Mouse (Mus musculus): ENCODE measurements around the gene Scml4. TPM values are rescaled to one million over a fixed set of nuclear protein-coding genes. Genes with fewer than 3 reads are reported as not detected.
A peak's percentile ranks its signal among the peaks of the same experiment; 100 is the strongest.

Gene Scml4
- polyA plus RNA-seq, 1 experiment from 2014 or later: 9.6 TPM

DNA sequence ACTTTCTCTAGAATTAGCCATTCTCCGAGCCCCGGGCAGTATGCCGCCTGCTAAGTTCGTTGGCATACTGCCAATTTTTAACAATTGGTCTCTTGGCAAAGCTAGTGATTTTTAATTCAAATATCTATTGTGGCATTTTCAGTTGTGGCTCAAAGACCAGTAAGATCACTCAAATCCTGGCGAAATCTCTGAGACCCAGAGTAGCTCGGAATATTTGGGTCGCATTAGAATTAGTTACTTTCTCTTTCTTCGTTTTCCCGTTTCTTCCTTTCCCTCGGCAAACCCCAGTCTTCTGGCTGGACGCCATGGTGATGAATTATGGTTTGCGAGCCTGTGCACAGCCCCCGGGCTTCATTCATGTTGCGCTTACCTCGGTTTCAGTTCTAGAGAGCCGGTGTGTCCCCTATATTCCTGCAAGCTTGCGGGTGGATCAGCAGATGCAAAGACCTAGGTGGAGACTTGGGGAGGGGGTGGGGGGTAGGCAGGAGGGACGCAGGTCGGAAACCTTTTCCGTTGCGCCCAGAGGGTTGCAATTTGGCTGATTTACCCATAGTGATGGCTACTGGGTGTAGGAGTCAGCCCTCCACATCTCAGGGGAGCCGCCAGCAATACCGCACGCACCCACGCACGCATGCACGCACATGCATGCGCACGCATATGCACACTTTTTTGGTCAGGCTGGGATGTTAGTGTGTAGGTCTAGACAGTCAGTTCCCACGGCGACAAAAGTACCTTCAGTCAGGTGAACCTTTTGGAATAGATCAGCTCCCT, 3.6 kb downstream of the Scml4 start:
- WGBS: 27% methylated on average over 31 of the region's 31 CpGs
- Histone ChIP-seq H3K9me3 (no peaks in the 10 kb centered on the region), H3K4me1 (peaks cover 53% of the 10 kb centered on the region), H3K4me3 (peak overlapping the region; percentile 31), H3K27ac (replicated peaks) (peak overlapping the region; percentile 53), H3K27me3 (peaks cover 8% of the 10 kb centered on the region; the same call in 1 of the 2 replicates), H3K36me3 (no peaks in the 10 kb centered on the region), H3K4me2 (replicated peaks) (peak overlapping the region; percentile 53), H3K9ac (replicated peaks) (peak overlapping the region; percentile 14; the same call in 1 of the 2 replicates)
- ATAC-seq (replicated peaks): peak; percentile 41

DNA sequence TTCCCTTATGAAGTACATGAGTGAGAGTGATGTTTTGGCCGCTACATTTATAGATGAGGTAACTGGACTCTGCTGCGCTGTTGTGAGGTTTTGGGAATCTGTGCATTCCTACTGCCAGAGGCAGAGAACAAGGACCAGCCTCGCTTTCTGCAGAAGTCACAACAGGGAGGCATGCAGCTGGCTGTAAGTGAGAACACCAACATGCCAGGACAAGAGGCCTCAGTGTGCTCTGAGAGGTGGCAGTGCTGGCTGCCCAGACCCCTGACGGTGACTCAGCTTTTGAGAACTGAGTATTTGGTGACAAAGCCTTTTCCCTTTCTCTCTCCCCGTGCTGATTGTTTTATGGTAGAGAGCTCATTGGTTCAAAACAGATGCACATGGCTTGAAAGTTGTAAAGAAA, 4.5 kb downstream of the Scml4 start:
- Histone ChIP-seq H3K4me2 (replicated peaks) (peak overlapping the region; percentile 53), H3K36me3 (no peaks in the 10 kb centered on the region), H3K27me3 (peaks cover 8% of the 10 kb centered on the region; the same call in 1 of the 2 replicates), H3K27ac (replicated peaks) (peak overlapping the region; percentile 53; the same call in 1 of the 2 replicates), H3K9ac (replicated peaks) (no peak overlapping the region), H3K4me3 (no peak overlapping the region), H3K9me3 (no peaks in the 10 kb centered on the region), H3K4me1 (peaks cover 48% of the 10 kb centered on the region)
- ATAC-seq (replicated peaks): no peak
- WGBS: 33% methylated on average over 5 of the region's 5 CpGs

DNA sequence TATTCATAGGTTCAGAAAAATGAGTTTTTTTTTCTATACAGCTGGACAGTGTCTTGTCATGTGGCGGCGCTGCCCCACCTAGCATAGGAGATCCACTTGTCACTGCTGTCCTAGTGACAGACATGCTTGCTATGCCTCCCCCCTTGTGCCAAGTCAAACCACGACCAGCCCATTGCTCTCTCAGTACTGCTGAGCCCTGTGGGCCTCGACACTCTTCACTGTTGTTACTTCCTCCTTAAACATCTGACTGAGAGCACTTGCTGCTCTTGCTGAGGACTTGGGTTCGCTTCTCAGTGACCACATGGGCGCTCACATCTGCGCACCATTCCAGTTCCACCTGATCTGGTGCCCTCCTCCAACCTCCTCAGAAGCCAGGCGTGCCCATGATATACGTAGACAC, 8.2 kb downstream of the Scml4 start:
- Histone ChIP-seq H3K9ac (replicated peaks) (no peak overlapping the region), H3K4me1 (peaks cover 36% of the 10 kb centered on the region), H3K27me3 (no peaks in the 10 kb centered on the region), H3K4me2 (replicated peaks) (no peak overlapping the region), H3K4me3 (no peak overlapping the region), H3K27ac (replicated peaks) (no peak overlapping the region), H3K36me3 (no peaks in the 10 kb centered on the region), H3K9me3 (no peaks in the 10 kb centered on the region)
- 92% methylated on average over 9 of the region's 9 CpGs for WGBS
- ATAC-seq (replicated peaks): no peak

- no peak for ATAC-seq (replicated peaks)
- Histone ChIP-seq H3K4me1 (peaks cover 27% of the 10 kb centered on the region), H3K36me3 (no peaks in the 10 kb centered on the region), H3K4me2 (replicated peaks) (no peak overlapping the region), H3K4me3 (no peak overlapping the region), H3K9ac (replicated peaks) (no peak overlapping the region), H3K27me3 (no peaks in the 10 kb centered on the region), H3K27ac (replicated peaks) (no peak overlapping the region), H3K9me3 (no peaks in the 10 kb centered on the region)
- WGBS: 81% methylated on average over 6 of the region's 6 CpGs
Measured at GRCm38 (mm10) chr10:42869467-42869866, 9.3 kb downstream of the Scml4 start.

- Histone ChIP-seq H3K4me1 (peaks cover 20% of the 10 kb centered on the region), H3K4me3 (no peak overlapping the region), H3K9ac (replicated peaks) (no peak overlapping the region), H3K9me3 (no peaks in the 10 kb centered on the region), H3K36me3 (no peaks in the 10 kb centered on the region), H3K27me3 (no peaks in the 10 kb centered on the region), H3K27ac (replicated peaks) (peak overlapping the region; percentile 87), H3K4me2 (replicated peaks) (no peak overlapping the region; the same call in 1 of the 2 replicates)
- ATAC-seq (replicated peaks): peak; percentile 93
- 30% methylated on average over 15 of the region's 15 CpGs for WGBS
Measured at GRCm38 (mm10) chr10:42872269-42873010, 12.3 kb downstream of the Scml4 start.

DNA sequence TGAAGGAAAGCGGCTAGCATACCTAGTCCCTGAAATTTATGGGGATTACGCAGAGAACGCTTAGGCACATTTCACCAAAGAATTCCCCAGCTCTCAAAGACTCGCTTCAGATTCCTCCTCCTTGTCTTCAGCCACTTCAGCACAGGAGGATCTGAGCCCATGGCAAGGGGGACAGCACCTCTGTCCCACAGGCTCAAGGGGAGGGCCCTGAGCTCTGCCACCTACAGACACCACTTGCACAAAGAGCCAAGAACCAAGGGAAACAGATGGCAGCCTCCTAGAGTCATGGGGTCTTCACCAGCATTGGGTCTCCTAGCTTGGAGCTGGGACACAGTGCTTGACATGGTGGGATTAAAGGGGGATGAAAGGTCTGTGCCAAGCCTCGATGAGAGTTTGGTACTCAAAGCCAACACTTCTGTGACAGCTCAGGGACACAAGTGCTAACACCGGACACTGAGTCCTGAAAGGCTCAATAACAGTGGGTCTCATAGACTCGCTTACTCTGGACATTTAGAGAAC, 13.0 kb downstream of the Scml4 start:
- Histone ChIP-seq H3K4me3 (no peak overlapping the region), H3K4me2 (replicated peaks) (no peak overlapping the region), H3K9me3 (no peaks in the 10 kb centered on the region), H3K4me1 (peaks cover 20% of the 10 kb centered on the region), H3K27ac (replicated peaks) (peak overlapping the region; percentile 87), H3K27me3 (no peaks in the 10 kb centered on the region), H3K36me3 (no peaks in the 10 kb centered on the region), H3K9ac (replicated peaks) (no peak overlapping the region)
- ATAC-seq (replicated peaks): peak; percentile 52
- WGBS: 23% methylated on average over 7 of the region's 7 CpGs

GRCm38 (mm10) chr10:42876172-42876571, 16.0 kb downstream of the Scml4 start:
- Histone ChIP-seq H3K27ac (replicated peaks) (no peak overlapping the region), H3K4me1 (peaks cover 20% of the 10 kb centered on the region), H3K27me3 (no peaks in the 10 kb centered on the region), H3K4me2 (replicated peaks) (no peak overlapping the region), H3K9me3 (no peaks in the 10 kb centered on the region), H3K36me3 (no peaks in the 10 kb centered on the region), H3K4me3 (no peak overlapping the region), H3K9ac (replicated peaks) (no peak overlapping the region)
- WGBS: 74% methylated on average over 5 of the region's 5 CpGs
- no peak for ATAC-seq (replicated peaks)

DNA sequence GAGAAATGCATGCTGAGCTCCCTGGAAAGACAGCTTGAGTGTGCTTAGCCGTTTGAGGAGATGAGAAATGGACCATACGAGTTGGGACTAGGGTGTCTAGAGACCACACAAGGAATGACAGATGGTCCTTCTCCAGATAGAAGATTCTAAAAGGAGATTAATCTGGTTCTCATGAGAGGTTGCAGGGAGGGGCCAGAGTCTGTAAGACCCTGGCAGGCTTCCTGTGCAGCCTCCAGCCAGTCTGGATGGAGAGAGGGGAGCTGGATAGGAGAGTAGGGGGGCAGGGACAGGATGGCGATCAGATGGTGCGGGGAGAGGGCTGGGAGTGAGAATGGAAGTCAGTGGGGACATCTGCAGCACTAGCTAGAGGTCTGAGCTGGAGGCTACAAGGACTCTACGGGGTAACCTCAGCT, 19.1 kb downstream of the Scml4 start:
- Histone ChIP-seq H3K27me3 (no peaks in the 10 kb centered on the region), H3K36me3 (no peaks in the 10 kb centered on the region), H3K4me1 (no peaks in the 10 kb centered on the region), H3K9me3 (no peaks in the 10 kb centered on the region), H3K9ac (replicated peaks) (no peak overlapping the region), H3K4me3 (no peak overlapping the region), H3K27ac (replicated peaks) (no peak overlapping the region), H3K4me2 (replicated peaks) (no peak overlapping the region)
- no peak for ATAC-seq (replicated peaks)
- 81% methylated on average over 5 of the region's 5 CpGs for WGBS

GRCm38 (mm10) chr10:42879682-42880081, 19.5 kb downstream of the Scml4 start:
- H3K4me2 ChIP-seq (replicated peaks): no peak overlapping the region
- H3K9me3 ChIP-seq: no peaks in the 10 kb centered on the region
- no peaks in the 10 kb centered on the region for H3K4me1 ChIP-seq
- H3K9ac ChIP-seq (replicated peaks): no peak overlapping the region
- no peaks in the 10 kb centered on the region for H3K27me3 ChIP-seq
- no peak overlapping the region for H3K27ac ChIP-seq (replicated peaks)
- 87% methylated on average over 5 of the region's 5 CpGs for WGBS
- no peak for ATAC-seq (replicated peaks)
- no peaks in the 10 kb centered on the region for H3K36me3 ChIP-seq
- no peak overlapping the region for H3K4me3 ChIP-seq

DNA sequence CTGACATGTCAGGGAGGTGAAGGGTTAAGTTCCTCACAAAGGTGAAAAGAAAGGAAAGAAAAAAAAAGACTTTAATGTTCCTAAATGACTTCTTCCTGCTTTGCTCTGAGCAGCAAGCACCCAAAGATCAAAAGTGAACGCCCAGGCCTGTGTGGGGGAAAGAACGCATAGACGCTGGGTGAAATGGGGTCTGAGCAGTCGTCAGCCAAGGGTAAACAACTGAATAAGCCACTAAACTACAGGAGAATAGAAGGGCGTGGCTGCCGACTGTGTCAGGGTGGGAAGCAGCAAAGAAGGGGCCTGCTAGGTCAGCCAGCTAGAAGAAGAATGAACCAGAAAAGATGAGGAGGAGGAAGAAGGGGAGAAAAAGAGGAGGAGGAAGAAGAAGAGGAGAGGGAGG, 26.9 kb downstream of the Scml4 start:
- no peaks in the 10 kb centered on the region for H3K36me3 ChIP-seq
- WGBS: 12% methylated on average over 6 of the region's 6 CpGs
- H3K4me1 ChIP-seq: peaks cover 4% of the 10 kb centered on the region

DNA sequence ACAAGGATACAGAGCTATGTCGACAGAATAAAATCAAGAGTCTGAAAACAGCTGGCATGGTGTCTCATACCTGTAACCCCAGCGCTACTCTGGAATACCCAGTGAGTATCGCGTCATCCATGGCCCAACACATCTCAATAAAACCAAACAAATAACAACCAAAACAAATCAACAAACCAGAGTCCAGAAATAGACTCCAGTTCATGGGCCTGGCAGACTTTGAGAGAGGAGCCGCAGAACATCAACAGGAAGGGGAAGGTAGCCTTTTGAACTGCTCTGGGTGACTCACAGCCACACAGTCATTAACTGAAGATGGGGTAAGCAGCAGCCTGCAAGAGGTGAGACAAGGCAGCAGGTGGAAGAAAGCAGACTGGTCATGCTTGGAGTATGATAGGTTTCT, 28.1 kb downstream of the Scml4 start:
- Histone ChIP-seq H3K36me3 (no peaks in the 10 kb centered on the region), H3K4me1 (peaks cover 4% of the 10 kb centered on the region), H3K4me2 (replicated peaks) (no peak overlapping the region), H3K4me3 (no peak overlapping the region), H3K27me3 (no peaks in the 10 kb centered on the region), H3K9me3 (no peaks in the 10 kb centered on the region), H3K27ac (replicated peaks) (no peak overlapping the region), H3K9ac (replicated peaks) (no peak overlapping the region)
- 90% methylated on average over 5 of the region's 5 CpGs for WGBS
- ATAC-seq (replicated peaks): no peak

More for the DNA sequence above, 26.9 kb downstream of the Scml4 start:
- H3K27me3 ChIP-seq: no peaks in the 10 kb centered on the region
- no peak overlapping the region for H3K27ac ChIP-seq (replicated peaks)
- no peak overlapping the region for H3K9ac ChIP-seq (replicated peaks)
- ATAC-seq (replicated peaks): no peak
- H3K4me3 ChIP-seq: no peak overlapping the region
- H3K9me3 ChIP-seq: no peaks in the 10 kb centered on the region
- H3K4me2 ChIP-seq (replicated peaks): no peak overlapping the region

DNA sequence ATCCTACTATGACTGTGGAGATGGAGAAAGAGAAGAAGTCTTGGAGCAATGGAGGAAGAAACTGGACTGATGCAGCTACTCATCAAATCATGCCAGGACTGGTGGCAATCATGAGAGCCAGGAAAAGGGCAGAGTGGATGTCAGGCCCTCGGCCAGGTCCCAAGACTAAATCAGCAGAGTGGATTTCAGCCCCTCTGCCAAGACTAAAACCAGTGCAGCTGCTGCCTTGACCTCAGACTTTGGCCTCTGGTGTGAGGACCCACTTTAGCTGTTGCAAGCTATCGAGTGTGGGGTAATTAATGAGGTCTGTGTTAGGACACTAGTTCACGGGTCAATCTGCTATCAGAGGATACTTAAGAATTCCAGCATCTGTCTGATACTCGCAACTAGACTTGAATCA, 30.2 kb downstream of the Scml4 start:
- Histone ChIP-seq H3K36me3 (no peaks in the 10 kb centered on the region), H3K27me3 (no peaks in the 10 kb centered on the region), H3K4me2 (replicated peaks) (no peak overlapping the region), H3K27ac (replicated peaks) (no peak overlapping the region), H3K9ac (replicated peaks) (no peak overlapping the region), H3K4me1 (peaks cover 4% of the 10 kb centered on the region), H3K4me3 (no peak overlapping the region), H3K9me3 (no peaks in the 10 kb centered on the region)
- ATAC-seq (replicated peaks): no peak
- WGBS: 76% methylated on average over 4 of the region's 4 CpGs

Data from forebrain, embryonic 15.5 days (tissue).